Mouse (Mus musculus): ENCODE measurements around the gene Gm20517. TPM values are rescaled to one million over a fixed set of nuclear protein-coding genes. Genes with fewer than 3 reads are reported as not detected.
A peak's percentile ranks its signal among the peaks of the same experiment; 100 is the strongest.

The Gm20517 gene
- total RNA-seq, 1 experiment: 5.4 TPM

DNA sequence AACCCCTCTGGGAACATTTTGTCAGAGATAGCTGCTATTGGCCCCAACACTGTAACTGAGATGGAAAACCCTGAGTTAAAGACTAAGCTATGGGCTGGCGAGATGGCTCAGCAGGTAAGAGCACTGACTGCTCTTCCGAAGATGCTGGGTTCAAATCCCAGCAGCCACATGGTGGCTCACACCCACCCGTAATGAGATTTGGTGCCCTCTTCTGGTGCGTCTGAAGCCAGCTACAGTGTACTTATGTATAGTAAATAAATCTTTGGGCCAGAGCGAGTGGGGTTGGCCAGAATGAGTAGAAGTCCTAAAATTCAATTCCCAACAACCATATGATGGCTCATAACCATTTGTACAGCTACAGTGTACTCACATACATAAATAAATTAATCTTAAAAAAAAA, 5.2 kb upstream of the Gm20517 start:
- Histone ChIP-seq H3K27ac (ENCODE audit: insufficient read depth, low read depth, low read length, poor library complexity, severe bottlenecking) (no peak overlapping the region), H3K36me3 (ENCODE audit: control insufficient read depth, insufficient read depth, low read length, poor library complexity, severe bottlenecking) (peaks cover 52% of the 10 kb centered on the region), H3K4me1 (ENCODE audit: control insufficient read depth in 2 of 2, insufficient read depth in 2 of 2, low read length in 2 of 2, poor library complexity in 1 of 2) (peaks cover 2 to 9% of the 10 kb centered on the region in 2 experiments; a peak in 3 of 4 replicates), H3K4me3 (ENCODE audit: insufficient read depth in 1 of 2, low read depth in 1 of 2, low read length in 2 of 2, poor library complexity in 1 of 2, severe bottlenecking in 1 of 2) (no peak overlapping the region), H3K9me3 (ENCODE audit: control insufficient read depth, insufficient read depth, low read depth, low read length) (no peaks in the 10 kb centered on the region), H3K9ac (ENCODE audit: insufficient read depth, low read depth, low read length, poor library complexity, severe bottlenecking) (no peak overlapping the region)
- DNase-seq (ENCODE audit: low read depth, low spot score): no peak
- TF ChIP-seq ZNF384 (IDR thresholded peaks at IDR 0.05; ENCODE audit: low read depth, low read length): no peak
- TF ChIP-seq CHD2 (IDR thresholded peaks at IDR 0.05; ENCODE audit: low read depth, low read length): no peak
- TF ChIP-seq ZC3H11A (IDR thresholded peaks at IDR 0.05; ENCODE audit: borderline replicate concordance, low read depth, low read length): no peak
- no peak for TF ChIP-seq HCFC1 (IDR thresholded peaks at IDR 0.05; ENCODE audit: borderline replicate concordance, insufficient read depth, low read length)
- TF ChIP-seq MAFK (IDR thresholded peaks at IDR 0.05; ENCODE audit: insufficient read depth, low read depth, low read length): no peak
- in situ Hi-C loops (cut with MboI; ENCODE audit: low sequenced_read_pairs in 2 of 2, unreplicated experiment in 2 of 2): no loop called here

DNA sequence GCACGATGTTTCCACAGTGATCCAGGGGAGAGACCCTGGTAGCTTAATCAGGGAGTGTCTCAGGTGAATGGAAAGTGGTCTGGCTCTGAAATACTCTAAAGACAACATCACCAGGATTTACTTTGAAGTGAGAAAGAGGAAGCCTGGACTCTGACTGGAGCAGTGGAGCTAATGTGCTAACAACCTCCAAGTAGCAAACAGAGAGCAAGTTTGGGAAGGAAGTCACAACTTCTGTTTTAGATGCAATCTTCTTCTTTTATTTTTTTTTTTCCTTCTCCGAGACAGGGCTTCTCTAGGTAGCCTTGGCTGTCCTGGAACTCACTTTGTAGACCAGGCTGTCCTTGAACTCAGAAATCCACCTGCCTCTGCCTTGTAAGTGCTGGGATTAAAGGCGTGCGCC, 2.2 kb upstream of the Gm20517 start:
- Histone ChIP-seq H3K36me3 (ENCODE audit: control insufficient read depth, insufficient read depth, low read length, poor library complexity, severe bottlenecking) (peaks cover 35% of the 10 kb centered on the region), H3K4me1 (ENCODE audit: control insufficient read depth in 2 of 2, insufficient read depth in 2 of 2, low read length in 2 of 2, poor library complexity in 1 of 2) (peaks cover 2 to 6% of the 10 kb centered on the region in 2 experiments; a peak in 1 of 4 replicates), H3K9me3 (ENCODE audit: control insufficient read depth, insufficient read depth, low read depth, low read length) (no peaks in the 10 kb centered on the region), H3K9ac (ENCODE audit: insufficient read depth, low read depth, low read length, poor library complexity, severe bottlenecking) (no peak overlapping the region), H3K4me3 (ENCODE audit: insufficient read depth in 1 of 2, low read depth in 1 of 2, low read length in 2 of 2, poor library complexity in 1 of 2, severe bottlenecking in 1 of 2) (no peak overlapping the region), H3K27ac (ENCODE audit: insufficient read depth, low read depth, low read length, poor library complexity, severe bottlenecking) (no peak overlapping the region)
- TF ChIP-seq ZNF384 (IDR thresholded peaks at IDR 0.05; ENCODE audit: low read depth, low read length): no peak
- TF ChIP-seq MAFK (IDR thresholded peaks at IDR 0.05; ENCODE audit: insufficient read depth, low read depth, low read length): no peak
- no peak for TF ChIP-seq HCFC1 (IDR thresholded peaks at IDR 0.05; ENCODE audit: borderline replicate concordance, insufficient read depth, low read length)
- TF ChIP-seq CHD2 (IDR thresholded peaks at IDR 0.05; ENCODE audit: low read depth, low read length): no peak
- TF ChIP-seq ZC3H11A (IDR thresholded peaks at IDR 0.05; ENCODE audit: borderline replicate concordance, low read depth, low read length): no peak
- in situ Hi-C loops (cut with MboI; ENCODE audit: low sequenced_read_pairs in 2 of 2, unreplicated experiment in 2 of 2): no loop called here
- no peak for DNase-seq (ENCODE audit: low read depth, low spot score)

DNA sequence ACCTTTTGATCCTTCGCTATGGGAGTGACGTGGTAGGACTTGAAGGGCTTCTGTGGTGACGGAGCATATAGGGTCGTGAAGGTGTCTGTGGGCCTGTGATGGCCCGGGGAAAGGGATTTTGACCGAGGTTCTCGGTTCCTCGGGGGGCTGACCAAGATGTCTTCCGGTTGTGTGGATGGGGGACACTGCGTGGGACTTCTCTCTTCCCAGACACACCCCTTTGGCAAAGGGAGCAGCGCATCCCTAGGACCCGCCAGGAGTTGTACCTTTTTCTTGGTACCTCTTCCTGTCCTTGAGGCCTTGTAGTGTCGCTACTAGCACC, 233 bp downstream of the Gm20517 start:
- TF ChIP-seq HCFC1 (IDR thresholded peaks at IDR 0.05; ENCODE audit: borderline replicate concordance, insufficient read depth, low read length): no peak
- TF ChIP-seq ZC3H11A (IDR thresholded peaks at IDR 0.05; ENCODE audit: borderline replicate concordance, low read depth, low read length): no peak
- TF ChIP-seq CHD2 (IDR thresholded peaks at IDR 0.05; ENCODE audit: low read depth, low read length): no peak
- TF ChIP-seq MAFK (IDR thresholded peaks at IDR 0.05; ENCODE audit: insufficient read depth, low read depth, low read length): no peak
- no peak for TF ChIP-seq ZNF384 (IDR thresholded peaks at IDR 0.05; ENCODE audit: low read depth, low read length)
- Histone ChIP-seq H3K27ac (ENCODE audit: insufficient read depth, low read depth, low read length, poor library complexity, severe bottlenecking) (0 out of 2 replicates have a peak overlapping the region, but pooled peaks have one; percentile 11), H3K36me3 (ENCODE audit: control insufficient read depth, insufficient read depth, low read length, poor library complexity, severe bottlenecking) (peaks cover 20% of the 10 kb centered on the region), H3K9me3 (ENCODE audit: control insufficient read depth, insufficient read depth, low read depth, low read length) (no peaks in the 10 kb centered on the region), H3K9ac (ENCODE audit: insufficient read depth, low read depth, low read length, poor library complexity, severe bottlenecking) (peak overlapping the region; percentile 88), H3K4me1 (ENCODE audit: control insufficient read depth in 2 of 2, insufficient read depth in 2 of 2, low read length in 2 of 2, poor library complexity in 1 of 2) (peaks cover 2 to 6% of the 10 kb centered on the region in 2 experiments; a peak in 1 of 4 replicates), H3K4me3 (ENCODE audit: insufficient read depth in 1 of 2, low read depth in 1 of 2, low read length in 2 of 2, poor library complexity in 1 of 2, severe bottlenecking in 1 of 2) (peak overlapping the region; percentile 85 to 94)
- DNase-seq (ENCODE audit: low read depth, low spot score): no peak
- in situ Hi-C loops (cut with MboI; ENCODE audit: low sequenced_read_pairs in 2 of 2, unreplicated experiment in 2 of 2): no loop called here

DNA sequence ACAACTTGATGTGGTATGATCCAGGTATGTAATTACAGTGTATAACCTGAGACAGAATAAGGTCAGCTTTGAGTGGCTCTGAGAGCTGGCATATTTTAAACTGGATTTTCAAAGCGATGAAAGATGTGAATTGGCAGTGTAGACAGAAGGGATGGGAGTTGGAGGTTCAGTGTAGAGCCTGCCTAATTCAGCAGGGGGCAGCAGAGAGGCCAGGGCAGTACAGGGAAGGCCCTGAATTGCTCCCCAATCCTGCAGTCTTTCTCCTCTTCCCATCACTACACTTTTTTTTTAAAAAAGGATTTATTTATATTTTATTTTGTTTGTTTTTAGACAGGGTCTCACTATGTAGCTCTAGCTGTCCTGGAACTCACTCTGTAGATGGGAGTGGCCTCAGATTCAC, 2.6 kb downstream of the Gm20517 start:
- Histone ChIP-seq H3K36me3 (ENCODE audit: control insufficient read depth, insufficient read depth, low read length, poor library complexity, severe bottlenecking) (peaks cover 12% of the 10 kb centered on the region), H3K27ac (ENCODE audit: insufficient read depth, low read depth, low read length, poor library complexity, severe bottlenecking) (no peak overlapping the region), H3K4me3 (ENCODE audit: insufficient read depth in 1 of 2, low read depth in 1 of 2, low read length in 2 of 2, poor library complexity in 1 of 2, severe bottlenecking in 1 of 2) (no peak overlapping the region), H3K9ac (ENCODE audit: insufficient read depth, low read depth, low read length, poor library complexity, severe bottlenecking) (no peak overlapping the region), H3K9me3 (ENCODE audit: control insufficient read depth, insufficient read depth, low read depth, low read length) (no peaks in the 10 kb centered on the region), H3K4me1 (ENCODE audit: control insufficient read depth in 2 of 2, insufficient read depth in 2 of 2, low read length in 2 of 2, poor library complexity in 1 of 2) (peaks cover 2 to 3% of the 10 kb centered on the region in 2 experiments; a peak in 1 of 4 replicates)
- no peak for DNase-seq (ENCODE audit: low read depth, low spot score)
- in situ Hi-C loops (cut with MboI; ENCODE audit: low sequenced_read_pairs in 2 of 2, unreplicated experiment in 2 of 2): no loop called here
- TF ChIP-seq CHD2 (IDR thresholded peaks at IDR 0.05; ENCODE audit: low read depth, low read length) (no peak), ZNF384 (IDR thresholded peaks at IDR 0.05; ENCODE audit: low read depth, low read length) (no peak), ZC3H11A (IDR thresholded peaks at IDR 0.05; ENCODE audit: borderline replicate concordance, low read depth, low read length) (no peak), MAFK (IDR thresholded peaks at IDR 0.05; ENCODE audit: insufficient read depth, low read depth, low read length) (no peak), HCFC1 (IDR thresholded peaks at IDR 0.05; ENCODE audit: borderline replicate concordance, insufficient read depth, low read length) (no peak)

DNA sequence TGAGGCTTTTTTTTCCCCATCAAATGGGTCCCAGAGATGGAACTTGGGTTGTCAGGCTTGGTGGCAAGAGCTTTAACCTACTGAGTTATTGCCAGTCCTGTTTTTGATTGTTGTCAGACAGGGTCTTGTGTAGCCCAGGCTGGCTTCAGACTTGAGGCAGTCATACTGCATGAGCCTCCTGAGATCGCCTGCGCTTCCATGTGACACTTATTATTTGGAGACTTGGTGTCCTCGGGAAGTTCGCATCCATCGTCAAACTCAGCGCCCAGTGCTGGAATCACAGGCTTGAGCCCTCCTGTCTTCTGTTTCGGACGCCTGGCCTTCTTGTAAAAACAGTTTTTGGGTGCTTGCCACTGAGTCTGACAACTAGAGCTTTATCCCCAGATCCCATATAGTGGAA, 4.7 kb downstream of the Gm20517 start:
- DNase-seq (ENCODE audit: low read depth, low spot score): no peak

More for the DNA sequence above, 4.7 kb downstream of the Gm20517 start:
- Histone ChIP-seq H3K9ac (ENCODE audit: insufficient read depth, low read depth, low read length, poor library complexity, severe bottlenecking) (no peak overlapping the region), H3K4me1 (ENCODE audit: control insufficient read depth in 2 of 2, insufficient read depth in 2 of 2, low read length in 2 of 2, poor library complexity in 1 of 2) (peaks cover 2 to 3% of the 10 kb centered on the region in 2 experiments; a peak in 1 of 4 replicates), H3K36me3 (ENCODE audit: control insufficient read depth, insufficient read depth, low read length, poor library complexity, severe bottlenecking) (peaks cover 12% of the 10 kb centered on the region), H3K4me3 (ENCODE audit: insufficient read depth in 1 of 2, low read depth in 1 of 2, low read length in 2 of 2, poor library complexity in 1 of 2, severe bottlenecking in 1 of 2) (no peak overlapping the region), H3K9me3 (ENCODE audit: control insufficient read depth, insufficient read depth, low read depth, low read length) (no peaks in the 10 kb centered on the region), H3K27ac (ENCODE audit: insufficient read depth, low read depth, low read length, poor library complexity, severe bottlenecking) (no peak overlapping the region)
- TF ChIP-seq ZNF384 (IDR thresholded peaks at IDR 0.05; ENCODE audit: low read depth, low read length): no peak
- no peak for TF ChIP-seq MAFK (IDR thresholded peaks at IDR 0.05; ENCODE audit: insufficient read depth, low read depth, low read length)
- no peak for TF ChIP-seq CHD2 (IDR thresholded peaks at IDR 0.05; ENCODE audit: low read depth, low read length)
- in situ Hi-C loops (cut with MboI; ENCODE audit: low sequenced_read_pairs in 2 of 2, unreplicated experiment in 2 of 2): no loop called here
